Mouse (Mus musculus) heart, adult 11 months (tissue): ENCODE data around the gene Tmem56.

ENCODE experiments used
- DNase-seq: peaks from one replicate; pipeline ENCODE4 v3.0.0; 2022

Gene Tmem56

GRCm38 (mm10) chr3:121277009-121277408, 5.9 kb downstream of the Tmem56 start:
- no peak for DNase-seq

GRCm38 (mm10) chr3:121274010-121274409, 8.9 kb downstream of the Tmem56 start:
- peak; percentile 40 for DNase-seq

- DNase-seq, result no peak
These were observed 10.3 kb downstream of the Tmem56 start for GRCm38 (mm10) chr3:121272577-121272976.

GRCm38 (mm10) chr3:121267283-121267682, 15.6 kb downstream of the Tmem56 start:
- no peak for DNase-seq

- DNase-seq, result no peak
These were observed 18.7 kb downstream of the Tmem56 start for GRCm38 (mm10) chr3:121264242-121264641.

DNA sequence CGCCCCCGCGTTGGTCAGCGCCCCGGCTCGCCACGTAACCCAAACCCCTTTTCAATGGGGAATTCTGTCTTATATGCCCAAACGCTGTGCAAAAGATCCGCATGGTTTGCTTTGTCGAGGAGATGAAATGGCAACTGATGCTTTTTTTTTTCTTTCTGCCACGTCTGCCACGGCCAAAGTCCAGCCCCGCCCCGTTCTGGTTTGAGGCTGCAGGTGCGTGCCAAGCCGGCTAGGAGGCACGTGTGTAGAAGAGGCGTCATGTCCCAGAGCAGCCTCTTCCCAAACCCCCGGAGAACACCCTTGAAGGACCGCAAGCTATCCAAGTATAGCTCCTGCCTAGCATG, 19.7 kb downstream of the Tmem56 start:
- peak; percentile 92 for DNase-seq

DNA sequence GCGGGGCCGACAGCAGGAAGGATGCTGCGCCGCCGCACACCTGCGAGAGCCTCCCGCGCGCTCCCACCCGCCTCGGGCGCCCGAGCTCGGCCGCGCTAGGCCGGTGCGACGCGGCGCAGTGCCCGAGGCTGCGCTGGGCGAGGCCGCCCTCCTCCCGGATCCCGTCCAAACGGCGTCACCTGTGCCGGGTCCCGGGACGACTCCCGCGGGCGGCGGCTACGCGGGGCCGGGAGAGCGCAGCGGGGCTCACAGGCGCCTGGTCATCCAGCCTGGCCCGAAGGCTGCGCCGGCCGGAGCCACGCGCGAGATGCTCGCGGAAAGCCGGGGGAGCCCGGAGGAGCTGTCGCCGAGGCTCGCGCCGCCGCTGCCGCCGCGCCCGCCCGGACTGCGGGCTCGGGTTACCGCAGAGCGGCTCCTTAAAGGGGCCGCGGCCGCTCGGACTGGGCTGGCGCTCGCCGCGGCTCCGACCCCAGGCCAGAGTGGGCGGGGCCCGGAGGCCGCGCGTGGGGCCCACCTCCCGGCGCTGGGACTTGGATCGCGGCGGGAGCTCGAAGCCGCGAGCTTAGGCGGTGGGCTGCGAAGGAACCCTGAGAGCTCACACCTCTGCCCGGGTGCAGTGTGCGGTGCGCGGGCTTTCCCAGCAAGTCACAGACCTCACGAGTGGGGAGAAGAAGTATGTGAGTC, 20.2 kb downstream of the Tmem56 start:
- peak; percentile 95 for DNase-seq

GRCm38 (mm10) chr3:121261939-121262520, 20.9 kb downstream of the Tmem56 start:
- peak; percentile 76 for DNase-seq

DNA sequence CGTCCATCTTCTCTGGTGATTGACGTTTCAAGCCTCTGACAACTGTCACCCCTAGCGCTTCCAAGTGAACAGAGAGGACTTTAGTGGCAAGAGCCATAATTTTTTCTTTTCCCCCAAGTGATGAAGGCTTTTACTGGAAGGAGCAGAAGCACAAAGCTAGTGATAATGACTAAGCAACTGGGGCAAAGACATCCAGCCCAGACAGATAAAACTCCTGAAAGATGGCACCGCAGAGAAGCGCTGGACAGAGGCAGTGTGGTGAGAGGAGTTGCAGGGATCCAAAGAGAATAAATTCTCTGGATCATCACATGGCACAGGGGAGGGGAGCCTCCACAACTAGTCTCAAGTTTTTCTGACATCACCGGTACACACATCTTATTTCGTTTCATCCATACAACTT, 21.6 kb downstream of the Tmem56 start:
- DNase-seq, result no peak

DNA sequence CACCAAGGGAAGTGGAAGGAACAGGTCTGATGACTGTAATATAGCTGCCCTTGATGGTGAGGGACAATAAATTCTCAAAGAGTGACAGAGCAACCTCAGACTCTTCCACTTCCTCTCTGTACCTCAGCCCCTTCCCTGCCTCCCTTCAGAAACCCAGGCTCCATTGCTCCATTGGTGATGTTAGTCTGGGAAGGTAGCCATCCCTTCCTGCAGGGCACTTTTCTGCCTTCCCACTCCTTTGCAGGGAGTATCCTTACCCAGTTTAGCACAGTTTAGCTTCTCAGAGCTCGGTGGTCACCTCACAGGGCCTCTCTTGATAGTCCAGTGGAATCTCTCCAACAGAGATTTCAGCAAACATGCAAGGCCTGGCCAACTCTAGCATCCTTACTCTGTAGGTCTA, 22.1 kb downstream of the Tmem56 start:
- DNase-seq, result no peak

DNA sequence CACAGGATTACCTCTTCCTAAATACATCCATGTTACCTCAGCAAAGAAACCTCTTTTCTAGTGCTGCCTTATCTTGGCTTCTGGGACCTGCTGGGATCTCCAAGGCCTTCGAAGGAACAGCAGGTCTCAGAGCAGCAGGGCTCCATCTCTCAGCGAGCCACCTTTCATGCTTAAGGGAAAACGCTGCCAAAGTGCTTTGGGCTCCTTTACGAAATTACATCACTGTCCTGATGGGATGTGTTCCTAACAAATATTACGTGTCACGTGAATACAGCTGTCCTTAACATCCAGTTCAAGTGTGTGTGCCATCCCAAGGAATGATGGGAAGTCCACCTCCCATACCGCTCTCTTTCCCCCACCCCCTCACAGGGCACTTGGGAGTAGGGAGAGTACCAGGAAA, 22.9 kb downstream of the Tmem56 start:
- DNase-seq, result peak; percentile 57

- peak; percentile 91 for DNase-seq
These were observed 24.1 kb downstream of the Tmem56 start for GRCm38 (mm10) chr3:121258521-121259478.

DNA sequence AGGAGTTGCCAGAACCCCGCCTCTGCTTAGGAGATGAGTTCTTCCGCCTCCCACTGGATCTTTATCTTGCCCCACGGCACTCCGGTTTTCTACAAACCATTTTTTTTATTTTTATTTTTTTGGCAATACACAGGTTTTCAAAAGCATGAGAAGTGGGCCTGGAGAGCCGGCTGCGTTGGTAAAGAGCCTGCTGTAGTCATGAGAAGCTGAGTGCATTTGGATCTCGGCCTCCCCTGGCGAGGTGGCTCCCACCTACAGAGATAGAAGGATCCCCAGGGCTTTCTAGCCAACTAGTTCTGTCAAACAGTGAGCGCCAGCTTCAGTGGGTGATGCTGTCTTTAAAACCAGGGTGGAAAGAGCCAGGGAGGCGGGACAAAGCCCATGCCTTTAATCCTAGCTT, 25.5 kb downstream of the Tmem56 start:
- no peak for DNase-seq

DNA sequence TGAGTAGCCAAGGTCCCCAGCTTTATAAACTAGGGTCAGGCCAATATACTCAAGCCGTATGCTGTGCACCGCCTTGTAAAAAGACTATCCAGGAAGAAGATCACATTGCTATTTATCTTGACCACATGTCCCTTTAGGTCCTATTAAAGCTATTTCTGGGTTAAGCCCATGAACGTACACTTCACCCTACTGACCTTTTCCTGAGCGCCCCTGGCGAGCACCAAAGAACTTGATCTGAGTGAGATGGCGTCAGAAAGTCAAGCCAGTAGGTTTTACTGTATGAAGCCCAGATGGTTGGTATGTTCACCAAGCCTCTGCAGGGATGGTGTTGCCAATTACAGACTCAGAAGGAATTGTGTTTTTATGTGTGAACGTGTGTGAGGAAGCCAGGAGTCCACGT, 26.8 kb downstream of the Tmem56 start:
- no peak for DNase-seq

GRCm38 (mm10) chr3:121255501-121255900, 27.4 kb downstream of the Tmem56 start:
- no peak for DNase-seq

DNA sequence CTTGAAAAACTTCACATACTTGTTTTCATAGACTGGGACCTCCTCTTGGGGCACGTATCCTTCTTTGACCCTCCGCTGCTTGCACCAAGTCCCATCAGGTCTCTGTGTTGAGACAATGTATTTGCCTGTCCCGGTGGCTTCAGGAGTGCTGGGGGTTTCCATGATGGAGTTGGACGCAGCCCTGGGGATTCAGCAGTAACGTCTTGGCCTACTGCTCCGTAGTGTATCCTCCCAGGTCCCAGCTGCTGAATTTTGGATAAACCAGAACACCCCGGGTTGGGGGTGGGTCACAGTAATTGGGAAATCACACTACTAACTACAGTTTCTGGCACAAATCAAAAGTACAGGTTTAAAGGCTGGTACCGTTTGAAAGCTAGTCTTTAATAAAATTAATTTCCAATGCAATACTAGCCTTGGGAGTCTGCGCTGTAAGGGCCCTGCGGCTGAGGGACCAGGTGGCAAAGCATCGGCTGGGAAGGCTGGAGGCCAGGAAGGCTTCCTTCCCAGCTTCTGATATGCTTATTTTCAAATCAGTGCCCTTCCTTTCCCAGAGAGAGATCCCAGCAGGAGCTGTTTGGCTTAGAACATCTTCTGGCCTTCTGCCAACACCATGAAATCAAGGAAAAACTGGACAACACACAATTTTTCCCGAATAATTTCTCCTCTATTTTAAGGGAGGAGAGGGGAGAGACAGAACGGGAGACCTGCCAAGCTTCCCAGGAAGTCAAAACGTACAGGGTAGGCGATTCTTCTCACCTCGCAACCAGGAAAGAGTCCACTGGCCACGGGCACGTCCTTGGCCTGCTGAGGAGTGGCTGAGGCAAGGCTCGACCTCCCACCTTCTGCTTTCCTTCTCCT, 32.1 kb downstream of the Tmem56 start:
- DNase-seq, result peak; percentile 96

DNA sequence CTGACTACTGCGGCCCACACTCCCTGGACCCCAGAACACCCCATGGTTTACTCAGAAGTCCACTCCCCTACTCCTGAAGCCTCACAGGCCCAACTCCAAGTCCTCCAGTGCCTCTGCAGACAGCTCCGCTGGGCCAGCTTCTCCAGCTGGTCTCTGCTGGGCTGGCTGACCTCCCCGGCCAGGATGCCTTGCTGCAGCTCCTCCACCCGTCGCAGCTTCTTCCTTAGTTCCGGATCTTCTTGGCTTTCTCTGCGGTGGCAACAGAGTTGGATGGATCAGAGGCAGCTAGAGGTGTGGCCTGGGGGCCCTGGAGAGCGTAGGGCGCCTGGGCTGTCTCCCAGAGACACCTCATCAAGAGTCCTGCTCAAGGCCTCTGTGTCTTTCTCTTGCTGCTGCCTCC, 32.9 kb downstream of the Tmem56 start:
- peak; percentile 93 for DNase-seq

- DNase-seq, result no peak
These were observed 40.0 kb downstream of the Tmem56 start for GRCm38 (mm10) chr3:121242941-121243340.

DNA sequence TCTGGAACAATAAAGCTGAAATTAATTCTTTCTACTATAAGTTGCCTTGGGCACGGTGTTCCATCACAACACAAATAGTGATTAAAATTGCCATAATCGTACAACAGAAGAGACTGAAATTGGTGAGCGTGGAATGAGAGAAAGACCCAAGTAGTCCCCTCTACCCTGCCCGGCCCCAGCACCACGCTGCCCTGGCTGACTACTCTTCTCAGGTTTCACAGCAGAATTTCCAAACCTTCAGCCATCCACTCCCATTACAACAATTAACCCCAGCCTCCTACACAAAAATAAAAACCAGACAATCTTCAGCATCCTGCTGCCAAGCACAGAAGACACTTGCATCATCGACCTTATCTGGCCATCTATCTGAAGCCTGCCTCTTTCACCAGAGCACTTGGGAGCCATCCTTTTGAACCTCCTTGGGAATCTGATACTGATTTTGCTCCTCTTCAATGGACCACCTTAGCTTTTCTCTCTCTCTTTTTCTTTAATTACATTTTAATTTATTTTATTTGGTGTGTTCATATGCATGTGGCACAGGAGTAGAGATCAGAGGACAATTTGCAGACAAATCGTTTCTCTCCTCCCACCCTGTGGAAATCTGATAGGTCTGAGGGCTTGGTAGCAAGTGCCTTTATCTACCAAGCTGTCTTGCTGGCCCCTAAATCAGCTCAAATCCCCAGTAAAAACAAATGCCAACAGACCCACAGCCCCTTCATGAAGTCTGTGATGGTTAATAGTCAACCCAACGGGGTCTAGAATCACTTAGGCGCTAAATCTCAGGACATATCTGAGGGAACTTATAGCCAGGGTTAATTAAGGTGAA, 40.6 kb downstream of the Tmem56 start:
- no peak for DNase-seq

DNA sequence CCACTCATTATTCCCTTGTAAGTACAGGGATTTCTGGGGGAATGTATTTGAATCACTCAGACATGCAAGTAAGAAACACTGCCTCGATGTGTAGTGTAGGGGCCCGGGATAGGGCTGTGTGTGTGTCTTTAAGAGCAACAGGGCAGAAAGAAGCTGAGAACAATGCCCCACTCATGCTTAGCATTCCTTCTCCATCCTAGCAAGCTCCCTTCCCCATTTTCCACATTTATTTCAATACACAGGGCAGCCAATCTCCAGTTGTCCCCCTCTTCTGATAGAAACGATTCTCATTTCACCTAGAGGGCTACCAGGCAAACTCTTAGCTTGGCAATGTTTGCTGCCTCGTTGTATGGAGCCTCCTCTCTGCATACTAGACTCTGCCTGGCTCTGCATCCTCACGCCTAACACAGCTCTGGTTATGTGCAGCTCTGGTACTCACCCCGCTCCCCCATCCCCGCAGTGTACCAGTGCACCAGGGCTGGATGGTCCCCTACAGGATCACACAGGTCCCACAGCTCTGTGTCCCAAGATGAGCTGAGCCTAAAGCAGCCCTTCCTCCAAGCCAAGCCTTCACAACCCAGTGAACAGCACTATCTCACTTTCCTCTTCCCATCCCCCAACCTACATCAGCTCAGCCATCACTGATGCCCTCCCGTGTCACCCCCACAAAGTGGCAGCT, 42.4 kb downstream of the Tmem56 start:
- DNase-seq, result no peak

DNA sequence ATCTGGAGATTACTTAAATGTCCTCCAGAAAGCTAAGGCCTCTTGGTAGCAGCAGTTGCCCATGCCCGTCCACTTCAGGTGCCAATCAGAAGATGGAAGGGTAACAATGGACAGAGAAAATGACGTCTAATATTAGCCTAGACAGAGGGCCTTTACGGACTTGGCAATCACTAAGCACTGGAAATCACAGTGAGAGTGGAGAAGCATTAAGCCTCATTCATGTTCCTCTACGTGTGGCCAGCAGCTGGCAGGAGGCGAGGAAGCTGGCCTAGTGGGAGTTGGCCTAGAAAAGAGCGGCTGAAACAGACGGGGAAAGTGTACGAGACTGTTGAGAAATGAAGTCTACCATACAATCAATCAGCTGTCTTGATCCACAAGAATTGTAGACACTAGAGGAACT, 43.8 kb downstream of the Tmem56 start:
- no peak for DNase-seq
